Mouse (Mus musculus) neural tube, embryonic 15.5 days (tissue): Measurements from ENCODE around the gene Zfp949. TPM values are rescaled to one million over a fixed set of nuclear protein-coding genes. Genes with fewer than 3 reads are reported as not detected.

Experiments
- ATAC-seq: fragments of 200-750 bp; cut with Nextera tagmentation; 2 replicates; pipeline ENCODE4 v1.8.0; 2017; ENCODE audit warnings: mild to moderate bottlenecking, moderate TSS enrichment, moderate library complexity; ENCODE audit not compliant: low FRiP score
- H3K27ac ChIP-seq: fragments of 300-500 bp; sonication (generic); replicated peaks from 2 replicates; pipeline ENCODE4 v1.5.1; 2015; ENCODE audit warnings: mild to moderate bottlenecking, inconsistent platforms
- H3K27me3 ChIP-seq: fragments of 300-500 bp; sonication (generic); replicated peaks from 2 replicates; pipeline ENCODE4 v1.6.1; 2015; ENCODE audit warnings: inconsistent platforms
- H3K36me3 ChIP-seq: fragments of 300-500 bp; sonication (generic); 2 replicates; pipeline ENCODE4 v1.6.1; 2015; ENCODE audit warnings: inconsistent platforms
- H3K4me1 ChIP-seq: fragments of 300-500 bp; sonication (generic); 2 replicates; pipeline ENCODE4 v1.6.1; 2015; ENCODE audit warnings: inconsistent platforms
- H3K4me2 ChIP-seq: fragments of 300-500 bp; sonication (generic); 2 replicates; pipeline ENCODE4 v1.6.1; 2015; ENCODE audit warnings: inconsistent platforms, mild to moderate bottlenecking, moderate library complexity
- H3K4me3 ChIP-seq: fragments of 300-500 bp; sonication (generic); replicated peaks from 2 replicates; pipeline ENCODE4 v1.5.1; 2015; ENCODE audit warnings: mild to moderate bottlenecking, inconsistent platforms
- H3K9ac ChIP-seq: fragments of 300-500 bp; sonication (generic); replicated peaks from 2 replicates; pipeline ENCODE4 v1.6.1; 2015; ENCODE audit warnings: mild to moderate bottlenecking, inconsistent platforms
- H3K9me3 ChIP-seq: fragments of 300-500 bp; sonication (generic); replicated peaks from 2 replicates; pipeline ENCODE4 v1.6.1; 2016; ENCODE audit warnings: inconsistent platforms
- WGBS: fragments of 180-500 bp; shearing (Covaris S2); methylation state at CpG from one replicate; pipeline ENCODE4 v1.1.7; 2015; ENCODE audit warnings: mixed read lengths; 5-methylcytosine and 5-hydroxymethylcytosine counted together
- polyA plus RNA-seq: library from polyadenylated mRNA; unstranded; fragments of >200 nt; fragmentation: Nextera tagmentation; extraction: Ambion mirVana; gene quantifications from 2 replicates; pipeline ENCODE4 v1.2.1, GENCODE M21; 2015

The Zfp949 gene
- 19.9 and 21.4 TPM in 2 replicates for polyA plus RNA-seq

DNA sequence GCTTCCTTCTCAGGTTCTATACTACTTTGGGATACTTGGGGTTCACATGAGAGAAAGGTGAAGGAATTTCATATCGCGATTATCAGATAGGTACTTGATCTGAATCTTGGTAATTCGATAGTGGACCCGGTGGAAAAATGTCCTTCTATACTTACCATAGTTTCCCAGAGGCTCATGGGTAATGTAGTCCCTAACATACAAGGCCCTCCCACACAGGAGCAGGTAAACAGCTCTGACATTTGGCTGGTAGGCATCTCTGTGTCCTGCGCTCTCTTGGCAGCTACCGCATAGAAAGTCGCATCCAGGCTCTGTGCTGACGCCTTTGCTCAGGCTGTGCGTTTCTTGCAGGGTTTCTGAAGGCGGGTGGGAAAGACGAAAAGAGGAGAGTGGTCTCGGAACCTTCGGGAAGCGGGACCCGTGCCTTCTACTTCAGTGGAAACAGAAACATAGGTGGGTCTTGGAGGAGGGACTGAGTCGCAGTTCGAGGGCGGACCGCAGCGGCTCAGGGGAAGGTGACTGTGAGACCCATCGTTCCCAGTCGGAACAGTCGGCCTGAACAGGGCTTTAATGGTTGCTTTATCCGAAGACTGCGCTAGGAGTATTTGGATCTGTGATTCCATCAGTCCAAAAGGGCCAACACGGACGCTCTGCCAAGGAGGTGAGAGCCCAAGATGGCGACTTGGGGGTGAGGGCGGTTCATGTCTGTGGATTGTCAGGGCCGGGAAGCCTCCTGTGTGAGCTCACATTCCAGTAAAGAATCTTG lies at the start of gene Zfp949:
Gene Zfp949, plus strand, starts transcription at position 170 of the 763 bp plus-strand sequence.
- peaks cover 27% of the 10 kb centered on the region for H3K4me1 ChIP-seq
- ATAC-seq, result peak; percentile 96
- peak within 1 kb of the TSS; percentile 81 for H3K4me2 ChIP-seq
- H3K4me3 ChIP-seq, result peak within 1 kb of the TSS; percentile 79
- H3K9me3 ChIP-seq, result no peaks in the 10 kb centered on the region
- peaks cover 15% of the 10 kb centered on the region for H3K36me3 ChIP-seq
- under 1% methylated on average over 30 of the region's 30 CpGs for WGBS
- H3K27me3 ChIP-seq, result no peaks in the 10 kb centered on the region
- peak within 1 kb of the TSS; percentile 91 for H3K27ac ChIP-seq
- peak within 1 kb of the TSS; percentile 76 for H3K9ac ChIP-seq

DNA sequence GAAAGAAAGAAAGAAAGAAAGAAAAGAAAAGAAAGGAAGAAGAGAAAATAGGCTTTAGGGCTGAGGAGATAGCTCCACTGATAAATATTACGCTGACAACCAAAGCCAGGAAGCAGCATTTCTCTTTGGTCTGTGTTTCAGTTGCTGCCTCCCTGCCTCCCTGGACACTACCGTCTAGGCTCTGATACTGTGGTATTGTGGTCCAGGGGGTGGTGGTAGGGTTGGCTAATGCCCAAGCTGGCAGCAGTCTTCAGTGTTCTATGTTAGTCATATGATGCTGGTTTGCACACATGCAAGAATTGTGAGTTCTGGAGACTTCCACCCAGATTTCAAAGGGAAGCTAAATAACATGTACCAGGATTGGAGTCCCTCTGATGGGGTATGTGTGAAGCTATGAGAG lies 47.7 kb upstream of the Zfp949 start:
- Histone ChIP-seq H3K9ac (no peak overlapping the region), H3K4me3 (no peak overlapping the region), H3K4me2 (no peak overlapping the region), H3K27me3 (no peaks in the 10 kb centered on the region), H3K27ac (no peak overlapping the region), H3K4me1 (no peaks in the 10 kb centered on the region), H3K36me3 (no peaks in the 10 kb centered on the region), H3K9me3 (no peaks in the 10 kb centered on the region)
- no peak for ATAC-seq
- 77% methylated on average over 2 of the region's 2 CpGs for WGBS

DNA sequence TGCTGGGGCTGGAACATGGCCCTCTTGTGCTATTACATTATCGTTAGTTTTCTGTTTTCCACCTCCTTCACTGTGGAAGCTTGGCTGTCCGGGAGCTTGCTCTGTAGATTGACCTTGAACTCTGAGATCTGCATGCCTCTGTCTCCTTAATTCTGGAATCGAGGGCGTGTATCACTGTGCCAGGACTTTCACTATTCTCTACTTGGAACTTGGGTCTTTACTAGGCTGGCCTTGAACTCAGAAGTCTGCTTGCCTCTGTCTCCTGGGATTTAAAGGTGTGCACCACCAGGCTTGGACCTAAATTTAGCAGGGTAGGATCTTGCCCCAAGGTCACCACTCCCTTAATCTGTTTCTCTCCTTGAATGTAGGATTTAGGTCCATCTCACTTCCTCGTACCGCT lies 46.0 kb upstream of the Zfp949 start:
- no peak overlapping the region for H3K27ac ChIP-seq
- H3K36me3 ChIP-seq, result no peaks in the 10 kb centered on the region
- H3K27me3 ChIP-seq, result no peaks in the 10 kb centered on the region
- ATAC-seq, result no peak
- H3K4me1 ChIP-seq, result no peaks in the 10 kb centered on the region
- no peak overlapping the region for H3K4me3 ChIP-seq
- no peak overlapping the region for H3K4me2 ChIP-seq
- 89% methylated on average over 6 of the region's 6 CpGs for WGBS
- H3K9ac ChIP-seq, result no peak overlapping the region
- no peaks in the 10 kb centered on the region for H3K9me3 ChIP-seq

DNA sequence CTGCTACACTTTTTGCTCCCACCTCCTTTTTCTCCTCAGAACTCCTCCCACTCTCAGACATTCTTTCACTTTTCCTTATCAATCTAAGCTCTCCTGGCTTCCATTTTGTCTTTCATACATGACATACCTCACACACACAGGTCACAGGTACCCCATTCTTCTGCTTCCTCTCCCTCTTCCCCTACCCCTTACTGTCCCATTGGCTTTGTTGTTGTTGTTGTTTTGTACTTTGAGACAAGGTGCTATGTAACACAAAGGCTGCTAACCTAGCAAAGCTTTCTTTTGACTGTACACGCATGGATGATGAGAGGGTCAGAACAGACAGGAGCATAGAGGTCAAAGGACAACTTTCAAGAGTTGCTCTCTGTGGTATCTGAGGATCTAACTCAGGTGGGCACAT lies 32.3 kb upstream of the Zfp949 start:
- H3K36me3 ChIP-seq, result no peaks in the 10 kb centered on the region
- H3K27ac ChIP-seq, result no peak overlapping the region
- no peaks in the 10 kb centered on the region for H3K9me3 ChIP-seq
- H3K4me2 ChIP-seq, result no peak overlapping the region
- no peak overlapping the region for H3K4me3 ChIP-seq
- no peak for ATAC-seq
- H3K27me3 ChIP-seq, result no peaks in the 10 kb centered on the region
- H3K4me1 ChIP-seq, result peaks cover 16% of the 10 kb centered on the region
- H3K9ac ChIP-seq, result no peak overlapping the region
- WGBS, result 89% methylated on average over 1 of the region's 1 CpGs

DNA sequence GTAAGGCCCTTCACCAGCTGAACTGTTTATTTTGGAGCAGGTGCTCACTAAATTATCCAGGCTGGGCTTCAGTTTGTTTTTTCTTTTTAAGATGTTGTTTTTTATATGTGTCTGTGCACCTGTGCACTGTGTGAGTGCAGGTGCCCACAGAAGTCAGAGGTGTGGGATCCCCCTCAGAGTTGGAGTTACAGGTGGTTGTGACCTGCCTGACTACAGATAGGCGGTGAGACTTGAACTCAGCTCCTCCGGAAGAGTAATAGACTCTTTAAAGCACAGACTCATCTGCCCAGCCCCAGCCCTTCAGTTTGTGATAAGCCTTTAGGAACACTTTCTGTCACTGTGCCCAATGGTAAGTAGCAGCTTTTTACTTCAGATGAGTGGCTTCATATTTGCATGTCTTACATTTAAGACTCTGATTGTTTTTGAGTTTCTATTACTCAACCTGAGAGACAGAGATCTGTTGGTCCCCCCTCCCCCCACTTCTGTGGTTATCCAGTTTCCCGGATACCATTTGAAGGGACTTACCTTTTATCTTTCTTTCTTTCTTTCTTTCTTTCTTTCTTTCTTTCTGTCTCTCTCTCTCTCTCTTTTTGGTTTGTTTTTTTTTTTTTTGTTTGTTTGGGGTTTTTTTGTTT lies 31.3 kb upstream of the Zfp949 start:
- 95% methylated on average over 3 of the region's 3 CpGs for WGBS
- Histone ChIP-seq H3K9ac (no peak overlapping the region), H3K4me3 (no peak overlapping the region), H3K9me3 (no peaks in the 10 kb centered on the region), H3K4me1 (peaks cover 23% of the 10 kb centered on the region), H3K27ac (no peak overlapping the region), H3K36me3 (0 out of 2 replicates have a peak, but pooled peaks cover 3% of the 10 kb centered on the region), H3K27me3 (no peaks in the 10 kb centered on the region), H3K4me2 (no peak overlapping the region)
- ATAC-seq, result no peak

DNA sequence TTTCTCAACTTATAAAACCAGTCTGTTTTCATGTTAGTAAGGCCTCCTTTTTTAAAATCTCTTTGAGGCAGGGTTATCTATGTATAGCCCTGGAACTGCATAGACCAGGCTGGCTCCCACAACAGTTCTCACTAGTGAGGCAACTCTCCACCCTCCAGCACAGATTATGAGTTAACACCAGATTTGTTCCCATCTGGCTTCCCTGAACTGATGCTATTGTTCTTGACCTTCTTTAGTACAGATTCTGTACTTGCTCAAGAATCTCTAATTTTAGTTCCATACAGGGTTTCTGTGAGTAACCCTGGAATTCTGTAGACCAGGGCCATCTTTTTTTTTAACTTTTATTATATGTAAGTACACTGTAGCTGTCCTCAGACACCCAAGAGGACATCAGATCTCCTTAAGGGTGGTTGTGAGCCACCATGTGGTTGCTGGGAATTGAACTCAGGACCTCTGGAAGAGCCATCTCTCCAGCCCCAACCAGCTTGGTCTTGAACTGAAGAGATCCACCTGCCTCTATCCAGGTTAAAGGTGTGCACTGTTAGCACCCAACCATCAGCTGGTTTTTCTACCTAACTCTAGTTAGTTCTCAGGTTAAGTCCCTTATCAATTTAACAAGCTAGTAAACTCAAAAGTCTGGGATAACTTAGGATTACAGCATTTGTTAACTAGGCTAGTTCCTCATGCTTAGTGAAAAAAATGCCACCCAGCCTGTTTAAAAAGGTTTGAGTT lies 28.3 kb upstream of the Zfp949 start:
- Histone ChIP-seq H3K4me2 (peak overlapping the region; percentile 91), H3K27ac (0 out of 2 replicates have a peak overlapping the region, but pooled peaks have one; percentile 2), H3K9ac (no peak overlapping the region), H3K27me3 (no peaks in the 10 kb centered on the region), H3K36me3 (0 out of 2 replicates have a peak, but pooled peaks cover 3% of the 10 kb centered on the region), H3K9me3 (no peaks in the 10 kb centered on the region), H3K4me3 (0 out of 2 replicates have a peak overlapping the region, but pooled peaks have one; percentile 0), H3K4me1 (peaks cover 26% of the 10 kb centered on the region)
- no peak for ATAC-seq

DNA sequence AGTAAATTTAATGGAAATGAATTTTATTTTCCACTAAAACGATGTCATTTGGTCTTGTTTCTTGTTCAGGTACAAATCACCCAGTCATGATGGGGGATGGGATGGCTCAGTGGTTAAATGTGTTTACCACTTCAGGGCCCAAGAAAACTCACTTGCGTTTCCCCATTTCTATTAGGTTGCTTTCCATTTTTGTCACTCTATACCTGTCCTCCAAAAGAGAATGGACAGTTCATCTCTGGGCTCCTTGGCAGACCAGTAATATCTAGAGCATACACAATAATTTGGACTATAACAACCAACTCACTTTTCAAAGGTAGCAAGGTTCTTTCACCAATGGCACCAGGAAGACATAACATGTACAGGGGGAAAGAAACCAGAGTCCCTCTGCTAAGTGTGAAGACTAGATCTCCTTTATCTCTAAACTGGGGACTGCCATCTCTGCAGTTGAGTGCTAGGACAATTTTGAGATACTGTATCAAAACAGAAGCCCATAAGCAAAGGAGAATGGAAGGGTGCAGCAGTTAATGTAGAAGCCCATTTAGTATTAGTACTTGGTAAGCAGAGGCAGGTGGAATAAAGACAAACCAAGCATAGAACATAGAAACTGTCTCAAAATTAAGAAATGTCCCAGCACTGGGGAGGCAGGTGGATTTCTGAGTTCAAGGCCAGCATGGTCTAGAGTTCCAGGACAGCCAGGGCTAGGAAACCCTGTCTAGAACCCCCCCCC lies 27.5 kb upstream of the Zfp949 start:
- no peak overlapping the region for H3K27ac ChIP-seq
- WGBS, result 31% methylated on average over 2 of the region's 2 CpGs
- H3K27me3 ChIP-seq, result no peaks in the 10 kb centered on the region
- peaks cover 26% of the 10 kb centered on the region for H3K4me1 ChIP-seq
- ATAC-seq, result no peak
- peak overlapping the region; percentile 62 for H3K4me3 ChIP-seq
- peak overlapping the region; percentile 91 for H3K4me2 ChIP-seq
- no peaks in the 10 kb centered on the region for H3K9me3 ChIP-seq
- 0 out of 2 replicates have a peak, but pooled peaks cover 3% of the 10 kb centered on the region for H3K36me3 ChIP-seq
- H3K9ac ChIP-seq, result no peak overlapping the region

DNA sequence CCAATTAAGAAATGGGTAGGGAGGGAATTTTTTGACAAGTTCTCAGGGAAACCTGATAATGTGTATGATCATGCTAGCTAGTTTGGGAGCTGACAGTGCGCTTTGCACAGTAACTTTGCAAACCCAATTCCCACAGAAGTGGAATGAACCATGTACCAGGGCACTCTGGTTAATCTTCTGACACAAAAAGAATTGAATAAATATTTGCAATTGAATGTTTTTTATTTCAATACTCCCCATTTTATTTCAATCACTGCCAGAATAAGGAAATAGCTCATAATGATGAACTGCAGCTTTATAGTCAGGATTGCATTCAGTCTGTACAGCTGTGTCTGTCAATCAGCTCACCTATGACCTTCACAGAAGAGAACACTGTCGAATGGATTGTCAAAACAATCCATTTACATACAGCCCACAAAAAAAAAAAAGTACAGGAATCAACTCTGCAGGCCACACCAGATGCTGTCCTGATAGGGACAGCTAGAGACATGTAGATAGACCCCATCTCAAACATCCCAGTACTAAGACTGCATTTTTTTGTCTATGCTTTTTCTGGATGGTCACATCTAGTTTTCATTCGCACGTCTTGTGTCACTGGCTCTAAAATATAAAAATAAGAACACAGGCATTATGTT lies 26.9 kb upstream of the Zfp949 start:
- no peak overlapping the region for H3K27ac ChIP-seq
- H3K4me3 ChIP-seq, result peak overlapping the region; percentile 62
- 30% methylated on average over 4 of the region's 4 CpGs for WGBS
- H3K4me1 ChIP-seq, result peaks cover 26% of the 10 kb centered on the region
- H3K36me3 ChIP-seq, result 0 out of 2 replicates have a peak, but pooled peaks cover 3% of the 10 kb centered on the region
- no peaks in the 10 kb centered on the region for H3K9me3 ChIP-seq
- H3K4me2 ChIP-seq, result peak overlapping the region; percentile 91
- no peaks in the 10 kb centered on the region for H3K27me3 ChIP-seq
- no peak for ATAC-seq
- H3K9ac ChIP-seq, result peak overlapping the region; percentile 72

DNA sequence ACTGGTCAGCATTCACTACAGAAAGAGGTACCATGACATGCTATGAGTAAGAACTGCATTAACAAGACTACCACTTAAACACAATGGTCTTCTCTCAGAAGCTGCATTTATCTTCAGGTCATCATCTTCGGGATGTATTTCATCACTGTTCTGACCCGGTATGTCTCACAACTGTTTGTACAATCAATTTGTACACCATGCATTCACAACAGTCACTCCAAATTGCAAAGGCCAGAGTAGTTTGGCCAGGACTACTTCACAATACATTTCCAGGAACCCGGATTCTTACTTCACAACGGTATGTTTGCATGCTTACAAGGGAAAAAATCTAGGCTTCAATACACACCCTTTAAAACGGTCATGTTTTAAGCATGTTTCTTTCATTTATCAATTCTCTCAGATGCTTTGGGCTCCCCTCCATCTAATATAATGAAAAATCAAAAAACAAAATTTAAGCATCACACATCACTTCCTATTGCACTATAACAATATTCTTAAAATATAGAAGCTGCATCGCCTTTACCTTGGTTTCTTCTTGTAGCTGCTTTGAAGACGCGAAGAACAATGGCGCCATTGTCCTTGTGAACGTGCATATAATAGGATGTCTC lies 25.8 kb upstream of the Zfp949 start:
- H3K9me3 ChIP-seq, result no peaks in the 10 kb centered on the region
- H3K27me3 ChIP-seq, result no peaks in the 10 kb centered on the region
- 0% methylated on average over 10 of the region's 10 CpGs for WGBS
- peaks cover 26% of the 10 kb centered on the region for H3K4me1 ChIP-seq
- peak overlapping the region; percentile 72 for H3K9ac ChIP-seq
- no peak for ATAC-seq
- peak overlapping the region; percentile 62 for H3K4me3 ChIP-seq
- H3K36me3 ChIP-seq, result 0 out of 2 replicates have a peak, but pooled peaks cover 3% of the 10 kb centered on the region
- peak overlapping the region; percentile 91 for H3K4me2 ChIP-seq
- H3K27ac ChIP-seq, result peak overlapping the region; percentile 91

DNA sequence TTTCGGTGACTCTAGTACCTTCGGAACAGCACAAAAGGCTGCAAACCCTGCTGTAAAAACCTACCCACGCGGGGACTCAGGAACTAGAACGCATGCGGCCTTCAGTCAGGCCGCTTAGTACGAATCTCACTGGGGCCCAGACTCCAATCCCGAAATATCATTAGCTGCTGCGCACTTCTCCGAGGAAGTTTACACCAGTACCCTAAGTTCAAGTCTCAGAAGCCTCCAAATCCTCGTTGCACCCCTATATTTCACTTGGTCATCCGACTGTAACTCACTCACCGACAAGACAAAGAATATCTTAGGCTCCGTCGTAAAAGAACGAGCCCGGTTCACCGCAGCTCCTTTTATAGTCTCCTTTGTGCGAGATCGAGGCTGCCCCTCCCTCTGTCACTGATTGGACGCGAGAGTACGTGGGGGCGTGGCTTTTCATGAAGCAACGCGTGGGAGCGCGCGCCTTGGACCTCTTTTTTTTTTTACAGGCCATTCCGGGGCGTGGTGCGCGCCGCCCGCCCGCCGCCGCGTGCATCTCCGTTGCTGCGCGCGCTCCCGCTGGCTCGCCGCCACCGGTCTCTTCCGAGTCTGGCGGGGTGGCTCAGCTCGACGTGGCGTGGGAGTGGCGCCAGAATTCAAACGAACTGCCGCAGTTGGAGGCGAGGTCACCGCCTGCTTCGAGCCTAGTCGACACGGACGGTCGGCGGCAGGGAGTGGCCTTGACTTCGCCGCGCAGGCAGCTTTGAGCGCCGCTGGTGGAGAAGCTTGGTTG lies 25.1 kb upstream of the Zfp949 start:
- under 1% methylated on average over 69 of the region's 69 CpGs for WGBS
- Histone ChIP-seq H3K36me3 (0 out of 2 replicates have a peak, but pooled peaks cover 3% of the 10 kb centered on the region), H3K27ac (peak overlapping the region; percentile 91), H3K9me3 (no peaks in the 10 kb centered on the region), H3K4me2 (peak overlapping the region; percentile 91), H3K9ac (peak overlapping the region; percentile 72), H3K4me1 (peaks cover 26% of the 10 kb centered on the region), H3K4me3 (peak overlapping the region; percentile 62), H3K27me3 (no peaks in the 10 kb centered on the region)
- ATAC-seq, result peak; percentile 94
